In the genomic region with DNA sequence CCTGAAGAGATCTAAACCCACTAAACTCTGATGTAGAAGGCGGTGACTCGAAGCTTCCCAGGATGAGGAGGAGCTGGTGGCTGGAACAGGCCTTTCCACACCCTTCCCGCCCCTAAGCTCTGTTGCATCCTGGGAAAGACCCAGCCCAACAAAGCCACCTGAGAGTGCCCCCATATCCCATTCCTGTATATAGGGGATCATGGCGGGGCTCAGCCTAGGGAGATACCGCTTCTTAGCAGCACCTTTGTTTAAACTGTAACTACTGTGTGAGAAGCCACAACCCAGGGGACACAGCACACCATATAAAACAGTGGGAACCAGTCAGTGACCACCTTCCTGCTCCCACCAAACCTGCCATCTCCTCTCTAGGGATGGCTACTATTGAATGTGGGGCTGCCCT, we compare ENCODE assay signal across 35 mouse cellular contexts.
"Had no signal": no experiment of that assay in that cellular context is flagged by ENCODE, and none has a peak within 500 bp of the region (broad histone marks: within the 10 kb centered on the region; RNA-seq: fewer than 3 reads in every experiment).

No protein-coding gene starts in this region.

- H3K9ac ChIP-seq: heart, embryonic 12.5 days; heart, embryonic 15.5 days; hindbrain, embryonic 12.5 days; hindbrain, embryonic 13.5 days; hindbrain, embryonic 14.5 days; hindbrain, embryonic 15.5 days; intestine, embryonic 15.5 days; kidney, embryonic 15.5 days had no signal

- H3K4me2 ChIP-seq: heart, embryonic 11.5 days; heart, embryonic 12.5 days; heart, embryonic 13.5 days; heart, embryonic 15.5 days; hindbrain, embryonic 12.5 days; hindbrain, embryonic 13.5 days; hindbrain, embryonic 14.5 days; hindbrain, embryonic 15.5 days; intestine, embryonic 15.5 days; kidney, embryonic 15.5 days had no signal

- H3K27ac ChIP-seq: hindbrain, embryonic 10.5 days; hindbrain, embryonic 12.5 days; hindbrain, embryonic 13.5 days; hindbrain, embryonic 14.5 days; hindbrain, embryonic 15.5 days; hindbrain, postnatal 0 days; intestine, embryonic 15.5 days; kidney, embryonic 15.5 days; kidney, postnatal 0 days; layer of hippocampus, adult 2 months had no signal

- DNase-seq: heart, postnatal 10 days; heart, postnatal 14 days; heart, postnatal 36 days; heart, postnatal 4 days; kidney, adult 11 months; kidney, adult 18-20 months; kidney, adult 2 months; kidney, adult 8-10 months; kidney, adult 9 months; kidney, postnatal 10 days; kidney, postnatal 14 days; kidney, postnatal 25 days; kidney, postnatal 36 days; kidney, postnatal 4 days; layer of hippocampus, adult 9-11 months; layer of hippocampus, postnatal 36 days had no signal

- H3K27me3 ChIP-seq: heart, embryonic 12.5 days; heart, embryonic 13.5 days; heart, embryonic 15.5 days; hindbrain, embryonic 12.5 days; hindbrain, embryonic 13.5 days; hindbrain, embryonic 15.5 days; intestine, embryonic 15.5 days; kidney, embryonic 15.5 days had no signal

- H3K36me3 ChIP-seq: hindbrain, embryonic 12.5 days; hindbrain, embryonic 13.5 days; hindbrain, embryonic 15.5 days; intestine, embryonic 15.5 days; kidney, embryonic 15.5 days had no signal

- H3K9me3 ChIP-seq: heart, embryonic 10.5 days; heart, embryonic 12.5 days; heart, embryonic 13.5 days; heart, embryonic 15.5 days; hindbrain, embryonic 10.5 days; hindbrain, embryonic 12.5 days; hindbrain, embryonic 13.5 days; hindbrain, embryonic 15.5 days; intestine, embryonic 15.5 days; kidney, embryonic 15.5 days had no signal

- ATAC-seq: hindbrain, embryonic 16.5 days; hindbrain, postnatal 0 days; inflammation-experienced regulatory T-cells, adult 6 months; intestine, embryonic 15.5 days; intestine, embryonic 16.5 days; intestine, postnatal 0 days had no signal

- H3K4me1 ChIP-seq: hindbrain, embryonic 12.5 days; hindbrain, embryonic 13.5 days; hindbrain, embryonic 15.5 days; intestine, embryonic 15.5 days; kidney, embryonic 15.5 days had no signal

- H3K4me3 ChIP-seq: heart, embryonic 10.5 days; heart, embryonic 12.5 days; heart, embryonic 13.5 days; heart, embryonic 15.5 days; hindbrain, embryonic 10.5 days; hindbrain, embryonic 12.5 days; hindbrain, embryonic 13.5 days; hindbrain, embryonic 15.5 days; intestine, embryonic 15.5 days; kidney, embryonic 15.5 days; layer of hippocampus, adult 2 months had no signal
